Comparison of ENCODE assay signal across 8 mouse cellular contexts in genomic region chr15:80133682-80134449, GRCm38 (mm10). TPM values are rescaled to one million over a fixed set of nuclear protein-coding genes. Genes with fewer than 3 reads are reported as not detected.
DNase-seq lines count a peak whose midpoint lies in the region; ATAC-seq and TF ChIP-seq lines count a peak whose summit lies in the region.

No protein-coding gene starts in this region.

- peak; percentile 54 for TF ChIP-seq POLR2A in embryonic fibroblast, embryonic 13.5 days (IDR thresholded peaks at IDR 0.05; ENCODE audit: low read depth, low read length)

- 13% methylated on average over 14 of the region's 14 CpGs for WGBS in hindbrain, embryonic 12.5 days
- WGBS in midbrain, embryonic 14.5 days: 17% methylated on average over 14 of the region's 14 CpGs

- 0 out of 2 replicates have a peak, but pooled peaks cover 8% of the 10 kb centered on the region for H3K36me3 ChIP-seq in hindbrain, embryonic 12.5 days
- no peaks in the 10 kb centered on the region for H3K36me3 ChIP-seq in midbrain, embryonic 14.5 days (ENCODE audit: control insufficient read depth, insufficient read depth, low read length)

- H3K4me3 ChIP-seq in embryonic fibroblast, embryonic 13.5 days (ENCODE audit: insufficient read depth, low read length): peak overlapping the region; percentile 69
- peak overlapping the region; percentile 70 for H3K4me3 ChIP-seq in hindbrain, embryonic 12.5 days
- H3K4me3 ChIP-seq in midbrain, embryonic 14.5 days (replicated peaks; ENCODE audit: low read depth, low read length): peak overlapping the region; percentile 75

- H3K9me3 ChIP-seq in hindbrain, embryonic 12.5 days (replicated peaks): no peaks in the 10 kb centered on the region
- no peaks in the 10 kb centered on the region for H3K9me3 ChIP-seq in midbrain, embryonic 14.5 days (ENCODE audit: control insufficient read depth, low read length)

- TF ChIP-seq CTCF in embryonic fibroblast, embryonic 13.5 days (IDR thresholded peaks at IDR 0.05; ENCODE audit: borderline replicate concordance, insufficient read depth, low read length): no peak

- H3K4me1 ChIP-seq in embryonic fibroblast, embryonic 13.5 days (ENCODE audit: control insufficient read depth, insufficient read depth, low read length): peaks cover 11% of the 10 kb centered on the region
- H3K4me1 ChIP-seq in hindbrain, embryonic 12.5 days: peaks cover 33% of the 10 kb centered on the region
- H3K4me1 ChIP-seq in midbrain, embryonic 14.5 days (ENCODE audit: control insufficient read depth, insufficient read depth, low read length): peaks cover 14% of the 10 kb centered on the region

- intact Hi-C loops in left cerebral cortex, postnatal 10 days (cut with DNase I): loop anchor here (2.0 kb wide), 1 partner anchor 43 kb away; the partner anchor contains the start of genes Rpl3 and Syngr1

- peak; percentile 9; the same call in 1 of the 2 replicates for ATAC-seq in hindbrain, embryonic 12.5 days (ENCODE audit: low FRiP score)
- no peak for ATAC-seq in midbrain, embryonic 14.5 days (ENCODE audit: low FRiP score, low TSS enrichment)
- ATAC-seq in cerebellum, adult (ENCODE audit: insufficient number of reproducible peaks, low FRiP score, low TSS enrichment): no peak

- H3K27me3 ChIP-seq in hindbrain, embryonic 12.5 days: no peaks in the 10 kb centered on the region
- H3K27me3 ChIP-seq in midbrain, embryonic 14.5 days (ENCODE audit: control insufficient read depth, insufficient read depth, low read length): no peaks in the 10 kb centered on the region

- H3K27ac ChIP-seq in embryonic fibroblast, embryonic 13.5 days (ENCODE audit: insufficient read depth, low read length): peak overlapping the region; percentile 95
- peak overlapping the region; percentile 99 for H3K27ac ChIP-seq in hindbrain, embryonic 12.5 days
- H3K27ac ChIP-seq in midbrain, embryonic 14.5 days (replicated peaks; ENCODE audit: low read depth, low read length): peak overlapping the region; percentile 99

- peak overlapping the region; percentile 63 for H3K4me2 ChIP-seq in hindbrain, embryonic 12.5 days (replicated peaks)
- peak overlapping the region; percentile 63 for H3K4me2 ChIP-seq in midbrain, embryonic 14.5 days (ENCODE audit: low read length)

- DNase-seq in urinary bladder, postnatal 14 days (ENCODE audit: low spot score): peak; percentile 24
- DNase-seq in urinary bladder, postnatal 10 days (ENCODE audit: low spot score): no peak
- DNase-seq in liver: peak; percentile 65
- no peak for DNase-seq in midbrain, embryonic 14.5 days
- no peak for DNase-seq in left cerebral cortex, postnatal 10 days (ENCODE audit: extremely low spot score in 1 of 2, low spot score in 2 of 2)

- peak overlapping the region; percentile 83 for H3K9ac ChIP-seq in hindbrain, embryonic 12.5 days
- H3K9ac ChIP-seq in midbrain, embryonic 14.5 days (replicated peaks; ENCODE audit: low read length): peak overlapping the region; percentile 79

RNA-seq across cellular contexts. Expression of gene Tab1, which starts 0.9 kb away (rescaled TPM):
- polyA plus RNA-seq in embryonic fibroblast, embryonic 13.5 days (2011; ENCODE audit: insufficient read length, low read depth, missing spikeins): 11.0 and 12.2 TPM in 2 replicates
- 42.1 and 44.0 TPM in 2 replicates for polyA plus RNA-seq in hindbrain, embryonic 12.5 days (2016; fragmentation: Nextera tagmentation; extraction: Ambion mirVana)
- 37.9 and 42.5 TPM in 2 replicates for polyA plus RNA-seq in midbrain, embryonic 14.5 days (2014; fragmentation: Nextera tagmentation; extraction: Ambion mirVana)
- total RNA-seq in left cerebral cortex, postnatal 10 days (2021): 10 to 100 TPM; 26.8 to 32.5 TPM

RNA-seq across cellular contexts. Expression of gene Mgat3, which starts 39.7 kb away (rescaled TPM):
- polyA plus RNA-seq in embryonic fibroblast, embryonic 13.5 days (2011; ENCODE audit: insufficient read length, low read depth, missing spikeins): 12.4 and 12.6 TPM in 2 replicates
- 12.0 and 12.2 TPM in 2 replicates for polyA plus RNA-seq in hindbrain, embryonic 12.5 days (2016; fragmentation: Nextera tagmentation; extraction: Ambion mirVana)
- polyA plus RNA-seq in midbrain, embryonic 14.5 days (2014; fragmentation: Nextera tagmentation; extraction: Ambion mirVana): 19.9 and 20.5 TPM in 2 replicates
- total RNA-seq in left cerebral cortex, postnatal 10 days (2021): 10 to 100 TPM; 94.2 to 98.8 TPM

RNA-seq across cellular contexts. Expression of gene Rpl3, which starts 42.2 kb away (rescaled TPM):
- 1,636 and 1,653 TPM in 2 replicates for polyA plus RNA-seq in embryonic fibroblast, embryonic 13.5 days (2011; ENCODE audit: insufficient read length, low read depth, missing spikeins)
- polyA plus RNA-seq in hindbrain, embryonic 12.5 days (2016; fragmentation: Nextera tagmentation; extraction: Ambion mirVana): 642 and 670 TPM in 2 replicates
- polyA plus RNA-seq in midbrain, embryonic 14.5 days (2014; fragmentation: Nextera tagmentation; extraction: Ambion mirVana): 681 and 724 TPM in 2 replicates
- 100 to 1,000 TPM; 520 to 524 TPM for total RNA-seq in left cerebral cortex, postnatal 10 days (2021)

RNA-seq across cellular contexts. Expression of gene Syngr1, which starts 42.7 kb away (rescaled TPM):
- 0.95 and 1.1 TPM in 2 replicates for polyA plus RNA-seq in embryonic fibroblast, embryonic 13.5 days (2011; ENCODE audit: insufficient read length, low read depth, missing spikeins)
- 11.6 and 14.3 TPM in 2 replicates for polyA plus RNA-seq in hindbrain, embryonic 12.5 days (2016; fragmentation: Nextera tagmentation; extraction: Ambion mirVana)
- polyA plus RNA-seq in midbrain, embryonic 14.5 days (2014; fragmentation: Nextera tagmentation; extraction: Ambion mirVana): 26.3 and 39.4 TPM in 2 replicates
- 100 to 1,000 TPM; 430 to 441 TPM for total RNA-seq in left cerebral cortex, postnatal 10 days (2021)

Comparison
In these comparisons a context has a peak if more than half of its experiments do, and no peak if none do; other contexts are left out.
1. DNase-seq: peak in urinary bladder, postnatal 14 days (single experiment) and liver (single experiment); none in urinary bladder, postnatal 10 days (single experiment), midbrain, embryonic 14.5 days (single experiment) and left cerebral cortex, postnatal 10 days (0 of 2).
2. Peak in every context shown above with its lines, with median percentiles within 50 percentile points of each other: H3K27ac ChIP-seq and H3K4me3 ChIP-seq.